11 mouse cellular contexts compared by ENCODE assay signal in genomic region chr7:112416058-112416526, GRCm38 (mm10). TPM values are rescaled to one million over a fixed set of nuclear protein-coding genes. Genes with fewer than 3 reads are reported as not detected.
DNase-seq lines count a peak whose midpoint lies in the region; ATAC-seq and TF ChIP-seq lines count a peak whose summit lies in the region.
"Had no signal": no experiment of that assay in that cellular context is flagged by ENCODE, and none has a peak within 500 bp of the region (broad histone marks: within the 10 kb centered on the region; RNA-seq: fewer than 3 reads in every experiment).

No protein-coding gene starts in this region.

- H3K27ac ChIP-seq in kidney, postnatal 0 days: no peak overlapping the region; the same call in 1 of the 2 replicates
- H3K27ac ChIP-seq in embryonic facial prominence, embryonic 10.5 days (replicated peaks): peak overlapping the region; percentile 72
- H3K27ac ChIP-seq in hindbrain, postnatal 0 days: peak overlapping the region; percentile 15; the same call in 1 of the 2 replicates
- H3K27ac ChIP-seq in neural tube, embryonic 13.5 days (replicated peaks): peak overlapping the region; percentile 54; the same call in 1 of the 2 replicates

- H3K27me3 ChIP-seq in kidney, postnatal 0 days (ENCODE audit: insufficient read depth, low read length): no peaks in the 10 kb centered on the region
- H3K27me3 ChIP-seq in embryonic facial prominence, embryonic 10.5 days (replicated peaks; ENCODE audit: low read depth, poor library complexity, severe bottlenecking): peaks cover 25% of the 10 kb centered on the region
- no peaks in the 10 kb centered on the region for H3K27me3 ChIP-seq in hindbrain, postnatal 0 days (ENCODE audit: insufficient read depth, low read length)
- H3K27me3 ChIP-seq in neural tube, embryonic 13.5 days: 0 out of 2 replicates have a peak, but pooled peaks cover 6% of the 10 kb centered on the region

- peaks cover 12% of the 10 kb centered on the region; the same call in 1 of the 2 replicates for H3K4me1 ChIP-seq in kidney, postnatal 0 days (replicated peaks; ENCODE audit: insufficient read depth, low read length)
- H3K4me1 ChIP-seq in embryonic facial prominence, embryonic 10.5 days: peaks cover 45% of the 10 kb centered on the region
- H3K4me1 ChIP-seq in hindbrain, postnatal 0 days (ENCODE audit: insufficient read depth, low read length): peaks cover 12% of the 10 kb centered on the region; the same call in 1 of the 2 replicates
- H3K4me1 ChIP-seq in neural tube, embryonic 13.5 days (replicated peaks): peaks cover 21% of the 10 kb centered on the region

- no peaks in the 10 kb centered on the region for H3K9me3 ChIP-seq in kidney, postnatal 0 days (replicated peaks; ENCODE audit: low read length)
- H3K9me3 ChIP-seq in embryonic facial prominence, embryonic 10.5 days: no peaks in the 10 kb centered on the region
- no peaks in the 10 kb centered on the region for H3K9me3 ChIP-seq in hindbrain, postnatal 0 days (ENCODE audit: low read length)
- no peaks in the 10 kb centered on the region for H3K9me3 ChIP-seq in neural tube, embryonic 13.5 days

- TF ChIP-seq CTCF in kidney, postnatal 0 days (IDR thresholded peaks at IDR 0.05; ENCODE audit: low read depth): no peak
- TF ChIP-seq CTCF in hindbrain, postnatal 0 days (IDR thresholded peaks at IDR 0.05; ENCODE audit: low read depth): 0 out of 2 replicates have a peak, but pooled peaks have one; percentile 4

- WGBS in kidney, postnatal 0 days: 13% methylated on average over 14 of the region's 14 CpGs
- 19% methylated on average over 14 of the region's 14 CpGs for WGBS in embryonic facial prominence, embryonic 10.5 days
- WGBS in hindbrain, postnatal 0 days: 14% methylated on average over 14 of the region's 14 CpGs
- WGBS in neural tube, embryonic 13.5 days: 19% methylated on average over 14 of the region's 14 CpGs

- ATAC-seq in kidney, postnatal 0 days (replicated peaks; ENCODE audit: low FRiP score, low read depth): no peak
- ATAC-seq in hindbrain, postnatal 0 days: peak; percentile 59; the same call in 1 of the 2 replicates
- ATAC-seq in neural tube, embryonic 13.5 days (ENCODE audit: low read depth): peak; percentile 49; the same call in 1 of the 2 replicates
- ATAC-seq: lung, postnatal 0 days had no signal

- peak overlapping the region; percentile 13; the same call in 1 of the 2 replicates for H3K4me2 ChIP-seq in kidney, postnatal 0 days (ENCODE audit: low read length)
- peak overlapping the region; percentile 34 for H3K4me2 ChIP-seq in hindbrain, postnatal 0 days (ENCODE audit: low read depth, low read length)
- peak overlapping the region; percentile 44 for H3K4me2 ChIP-seq in neural tube, embryonic 13.5 days

- H3K4me3 ChIP-seq in kidney, postnatal 0 days (replicated peaks; ENCODE audit: low read depth, low read length): no peak overlapping the region
- H3K4me3 ChIP-seq in embryonic facial prominence, embryonic 10.5 days: peak overlapping the region; percentile 35
- H3K4me3 ChIP-seq in hindbrain, postnatal 0 days (ENCODE audit: low read length): no peak overlapping the region
- H3K4me3 ChIP-seq in neural tube, embryonic 13.5 days: peak overlapping the region; percentile 6; the same call in 1 of the 2 replicates

- DNase-seq in kidney, postnatal 0 days (ENCODE audit: low spot score): no peak
- DNase-seq in kidney, postnatal 10 days: no peak
- peak; percentile 45 for DNase-seq in embryonic facial prominence, embryonic 10.5 days (ENCODE audit: low spot score)
- DNase-seq in hindbrain, postnatal 0 days (ENCODE audit: low spot score): peak; percentile 67
- no peak for DNase-seq in yolk sac, embryonic 10.5 days (ENCODE audit: low spot score)
- no peak for DNase-seq in cerebellum, postnatal 25 days
- DNase-seq in left cerebral cortex, adult 8-10 months (ENCODE audit: low spot score in 2 of 2): no peak
- DNase-seq: cerebellum, postnatal 36 days had no signal

- H3K9ac ChIP-seq in kidney, postnatal 0 days (ENCODE audit: low read depth, low read length): no peak overlapping the region
- H3K9ac ChIP-seq in hindbrain, postnatal 0 days (replicated peaks; ENCODE audit: low read length): no peak overlapping the region
- H3K9ac ChIP-seq in neural tube, embryonic 13.5 days: peak overlapping the region; percentile 46

- no peaks in the 10 kb centered on the region for H3K36me3 ChIP-seq in kidney, postnatal 0 days (ENCODE audit: insufficient read depth, low read length)
- no peaks in the 10 kb centered on the region for H3K36me3 ChIP-seq in embryonic facial prominence, embryonic 10.5 days (replicated peaks)
- no peaks in the 10 kb centered on the region for H3K36me3 ChIP-seq in hindbrain, postnatal 0 days (ENCODE audit: insufficient read depth, low read length)
- no peaks in the 10 kb centered on the region for H3K36me3 ChIP-seq in neural tube, embryonic 13.5 days

RNA-seq across cellular contexts. Expression of gene Parva, which starts 11.2 kb away (rescaled TPM):
- polyA plus RNA-seq in kidney, postnatal 0 days (2015; fragmentation: Nextera tagmentation; extraction: Ambion mirVana): 80.2 and 93.0 TPM in 2 replicates
- polyA plus RNA-seq in embryonic facial prominence, embryonic 10.5 days (2016; fragmentation: Nextera tagmentation; extraction: Ambion mirVana): 62.7 and 70.3 TPM in 2 replicates
- 34.0 and 35.9 TPM in 2 replicates for total RNA-seq in hindbrain, postnatal 0 days (2014; rRNA removed)
- polyA plus RNA-seq in hindbrain, postnatal 0 days (2015; fragmentation: Nextera tagmentation; extraction: Ambion mirVana): 26.3 and 28.8 TPM in 2 replicates
- 26.2 and 31.7 TPM in 2 replicates for polyA plus RNA-seq in neural tube, embryonic 13.5 days (2015; fragmentation: Nextera tagmentation; extraction: Ambion mirVana)
- 10 to 100 TPM; 46.7 to 58.2 (median 53.1) TPM for total RNA-seq in left cerebral cortex, adult 8-10 months (2022)
- total RNA-seq: hematopoietic stem cell, adult 5-6 weeks had no signal

Comparison
In these comparisons a context has a peak if more than half of its experiments do, and no peak if none do; other contexts are left out.
1. DNase-seq: peak in embryonic facial prominence, embryonic 10.5 days (single experiment) and hindbrain, postnatal 0 days (single experiment); none in kidney, postnatal 0 days (single experiment), kidney, postnatal 10 days (single experiment), yolk sac, embryonic 10.5 days (single experiment), cerebellum, postnatal 25 days (0 of 2) and left cerebral cortex, adult 8-10 months (0 of 2).
2. H3K4me3 ChIP-seq: peak in embryonic facial prominence, embryonic 10.5 days (single experiment) and neural tube, embryonic 13.5 days (single experiment); none in kidney, postnatal 0 days (single experiment) and hindbrain, postnatal 0 days (single experiment).
3. Peak in every context shown above with its lines, with median percentiles within 50 percentile points of each other: H3K4me2 ChIP-seq.